Mouse (Mus musculus) urinary bladder, adult 2 months (tissue): Measurements from ENCODE around the gene Inca1. TPM values are rescaled to one million over a fixed set of nuclear protein-coding genes. Genes with fewer than 3 reads are reported as not detected.
A peak's percentile ranks its signal among the peaks of the same experiment; 100 is the strongest.

Experiments used
- DNase-seq: peaks from one replicate; pipeline ENCODE4 v3.0.0; 2022; ENCODE audit warnings: low spot score
- polyA plus RNA-seq: library from polyadenylated mRNA; depleted of rRNA; stranded (reverse); fragments of >200 nt; gene quantifications from 2 replicates; pipeline ENCODE4 v1.2.3, GENCODE M21; 2012

Inca1 gene
- polyA plus RNA-seq, 1 experiment, result 5.1 TPM

GRCm38 (mm10) chr11:70669582-70670345, 30.2 kb downstream of the Inca1 start:
- peak; percentile 58 for DNase-seq

- DNase-seq, result peak; percentile 94
Observed at GRCm38 (mm10) chr11:70668771-70669505, 31.0 kb downstream of the Inca1 start, which contains the start of gene Spag7. Spag7 (minus strand) TSS chr11:70669416.

- peak; percentile 65 for DNase-seq
Observed at GRCm38 (mm10) chr11:70668335-70668770, 31.6 kb downstream of the Inca1 start.

- no peak for DNase-seq
Observed at GRCm38 (mm10) chr11:70667271-70668150, 32.4 kb downstream of the Inca1 start.

- DNase-seq, result no peak
Observed at GRCm38 (mm10) chr11:70666687-70667086, 33.3 kb downstream of the Inca1 start.

- no peak for DNase-seq
Observed at GRCm38 (mm10) chr11:70664741-70665140, 35.2 kb downstream of the Inca1 start.

- DNase-seq, result no peak
Observed at GRCm38 (mm10) chr11:70663957-70664356, 36.0 kb downstream of the Inca1 start.

- DNase-seq, result no peak
Observed at GRCm38 (mm10) chr11:70663101-70663500, 36.9 kb downstream of the Inca1 start.

- DNase-seq, result no peak
Observed at GRCm38 (mm10) chr11:70660571-70660970, 39.4 kb downstream of the Inca1 start.

GRCm38 (mm10) chr11:70658942-70659341, 41.0 kb downstream of the Inca1 start:
- no peak for DNase-seq

GRCm38 (mm10) chr11:70658521-70658920, 41.4 kb downstream of the Inca1 start:
- DNase-seq, result no peak

GRCm38 (mm10) chr11:70657991-70658390, 42.0 kb downstream of the Inca1 start:
- no peak for DNase-seq

- no peak for DNase-seq
Observed at GRCm38 (mm10) chr11:70657573-70657972, 42.4 kb downstream of the Inca1 start.

- DNase-seq, result no peak
Observed at GRCm38 (mm10) chr11:70656964-70657363, 43.0 kb downstream of the Inca1 start, which contains the start of gene Eno3. Eno3 (plus strand) TSS chr11:70657202.

- DNase-seq, result no peak
Observed at GRCm38 (mm10) chr11:70656456-70656927, 43.5 kb downstream of the Inca1 start.

- DNase-seq, result peak; percentile 79
Observed at GRCm38 (mm10) chr11:70655571-70656455, 44.1 kb downstream of the Inca1 start.

- DNase-seq, result peak; percentile 82
Observed at GRCm38 (mm10) chr11:70654923-70655570, 44.9 kb downstream of the Inca1 start.

GRCm38 (mm10) chr11:70654198-70654922, 45.6 kb downstream of the Inca1 start, which contains the start of gene Pfn1:
Pfn1 (minus strand) TSS chr11:70654644.
- DNase-seq, result peak; percentile 71
